Mouse (Mus musculus) embryo, embryonic 11 days (tissue): ENCODE data around the gene Gm14137.

ENCODE experiments used
- DNase-seq: peaks from one replicate; pipeline ENCODE4 v3.0.0-alpha.2; 2015

The Gm14137 gene

DNA sequence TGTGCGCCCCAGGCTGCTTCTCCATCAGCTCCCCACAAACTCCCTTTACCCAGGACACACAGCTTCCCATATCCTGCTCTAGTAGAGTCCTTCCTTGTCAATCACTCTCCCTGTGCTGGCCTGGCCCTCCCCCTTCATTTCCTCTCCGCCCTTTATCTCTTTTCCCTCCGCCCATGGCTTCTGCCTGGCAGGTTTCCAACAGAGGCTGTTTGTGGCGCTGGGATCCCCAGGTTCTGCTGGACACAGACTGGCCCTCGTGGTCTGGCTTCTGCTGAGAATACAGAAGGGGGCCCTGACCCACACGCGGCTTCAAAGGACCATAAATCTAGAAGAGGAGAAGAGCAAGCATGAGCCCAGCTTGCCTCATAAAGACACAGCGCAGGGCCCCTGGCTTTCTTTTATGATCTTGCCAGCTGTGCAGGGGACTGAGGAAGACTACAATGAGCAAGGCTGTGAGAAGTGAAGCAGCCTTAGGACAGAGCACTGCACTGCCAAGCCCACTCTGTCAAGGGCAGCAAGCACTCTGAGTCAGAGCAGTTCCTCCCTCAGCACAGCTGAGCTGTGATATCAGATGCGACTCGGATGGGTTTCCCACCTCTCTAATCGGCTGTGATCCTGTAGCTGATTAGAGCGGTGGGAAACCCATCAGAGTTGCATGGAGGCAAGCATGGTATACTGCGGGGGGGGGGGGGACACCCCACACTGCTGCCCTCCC lies 1.3 kb upstream of the Gm14137 start:
- peak; percentile 53 for DNase-seq

DNA sequence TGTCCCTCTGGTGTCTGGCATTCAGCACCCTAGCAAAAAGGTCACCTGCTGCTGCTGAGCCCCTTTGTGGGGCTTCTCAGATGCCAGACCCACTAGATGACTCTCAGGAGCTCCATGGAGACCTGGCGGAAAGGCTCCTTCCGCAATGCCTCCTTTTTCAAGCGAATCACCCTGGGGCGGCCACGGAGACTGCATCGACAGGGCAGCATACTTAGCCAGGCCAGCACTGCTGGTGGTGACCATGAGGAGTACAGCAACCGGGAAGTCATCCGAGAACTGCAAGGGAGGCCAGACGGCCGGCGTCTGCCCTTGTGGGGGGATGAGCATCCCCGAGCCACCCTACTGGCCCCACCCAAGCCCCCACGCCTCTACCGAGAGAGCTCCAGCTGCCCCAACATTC lies 557 bp downstream of the Gm14137 start:
- no peak for DNase-seq

DNA sequence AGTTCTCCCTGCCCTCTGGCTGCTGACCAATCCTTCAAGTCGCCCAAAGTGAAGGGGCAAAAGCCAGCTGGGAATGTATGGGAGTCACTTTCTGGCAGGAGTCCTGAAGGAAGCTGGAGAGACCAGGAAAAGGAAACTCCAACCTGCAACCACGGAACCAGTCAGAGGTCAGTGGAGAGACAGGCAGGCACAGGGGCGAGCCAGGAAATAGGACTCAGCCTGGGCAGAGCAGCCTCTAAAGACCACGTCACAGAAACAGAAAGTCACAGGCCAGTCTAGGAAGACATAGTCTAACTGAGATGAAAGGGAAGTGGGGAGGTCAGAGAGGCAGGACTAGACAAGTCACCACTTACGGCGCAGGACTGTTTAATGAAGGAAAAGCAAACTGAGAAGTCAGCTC lies 1.3 kb downstream of the Gm14137 start:
- no peak for DNase-seq

DNA sequence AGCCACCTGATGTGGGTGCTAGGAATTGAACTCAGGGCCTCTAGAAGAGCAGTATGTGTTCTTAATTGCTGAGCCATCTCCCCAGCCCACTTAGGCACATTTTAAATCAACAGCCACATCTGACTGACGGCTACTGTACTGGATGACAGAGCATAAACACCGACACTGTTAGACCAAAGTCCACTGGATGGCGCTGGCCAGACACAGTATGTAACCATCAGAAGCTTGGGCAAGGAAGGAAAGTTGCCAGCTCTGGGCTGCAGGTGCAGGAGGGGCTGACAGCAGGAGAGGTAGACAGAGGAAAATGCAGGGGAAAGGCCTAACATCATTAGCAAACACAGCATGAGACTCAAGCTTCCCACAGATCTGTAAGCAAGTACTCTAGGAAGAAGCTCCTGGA lies 2.5 kb downstream of the Gm14137 start:
- no peak for DNase-seq

DNA sequence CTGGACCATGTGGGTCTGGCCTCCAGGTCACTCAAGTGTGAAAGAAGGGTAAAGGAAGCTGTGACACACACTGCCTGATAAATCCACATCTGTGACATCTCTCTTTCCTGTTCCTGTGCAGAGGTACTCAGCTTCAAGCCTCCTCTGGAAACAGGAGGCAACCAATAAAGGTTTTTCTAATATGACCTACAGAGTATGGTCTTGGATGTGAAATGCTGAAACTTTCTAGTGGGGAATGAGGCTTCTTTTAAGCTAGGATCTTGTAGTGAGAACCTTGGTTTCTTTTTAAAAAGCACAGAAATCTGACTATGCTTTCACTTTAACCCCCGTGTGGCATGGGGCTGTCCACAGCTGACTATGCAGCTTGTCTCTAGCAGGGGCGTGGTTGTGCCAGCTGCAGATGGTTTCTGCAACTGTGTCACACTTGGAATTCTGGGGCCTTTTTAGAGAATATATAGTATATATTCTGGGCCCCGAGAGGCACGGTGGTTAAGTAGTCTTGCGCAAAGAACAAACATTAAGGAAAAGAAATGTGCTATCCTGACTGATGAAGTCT lies 3.2 kb downstream of the Gm14137 start:
- DNase-seq: no peak

DNA sequence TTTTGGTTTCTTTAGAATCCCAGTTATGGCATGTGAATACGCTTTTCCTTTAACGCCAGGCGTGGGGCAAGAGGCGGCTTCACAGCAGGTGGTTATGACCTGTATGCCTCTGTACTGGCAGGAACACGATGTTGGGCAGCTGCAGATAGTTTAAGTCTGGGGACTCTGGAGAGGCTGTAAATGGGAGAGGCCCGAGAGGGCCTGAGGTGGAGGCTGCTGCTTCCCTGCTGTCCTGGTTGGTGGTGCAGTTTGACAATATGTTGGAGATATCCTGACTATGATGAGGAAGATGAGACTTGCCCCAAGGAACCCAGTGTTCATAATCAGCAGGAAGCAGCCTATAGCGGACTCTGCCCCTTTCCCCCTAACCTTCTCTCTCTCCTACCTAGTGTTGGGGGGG lies 8.6 kb downstream of the Gm14137 start:
- DNase-seq: no peak

DNA sequence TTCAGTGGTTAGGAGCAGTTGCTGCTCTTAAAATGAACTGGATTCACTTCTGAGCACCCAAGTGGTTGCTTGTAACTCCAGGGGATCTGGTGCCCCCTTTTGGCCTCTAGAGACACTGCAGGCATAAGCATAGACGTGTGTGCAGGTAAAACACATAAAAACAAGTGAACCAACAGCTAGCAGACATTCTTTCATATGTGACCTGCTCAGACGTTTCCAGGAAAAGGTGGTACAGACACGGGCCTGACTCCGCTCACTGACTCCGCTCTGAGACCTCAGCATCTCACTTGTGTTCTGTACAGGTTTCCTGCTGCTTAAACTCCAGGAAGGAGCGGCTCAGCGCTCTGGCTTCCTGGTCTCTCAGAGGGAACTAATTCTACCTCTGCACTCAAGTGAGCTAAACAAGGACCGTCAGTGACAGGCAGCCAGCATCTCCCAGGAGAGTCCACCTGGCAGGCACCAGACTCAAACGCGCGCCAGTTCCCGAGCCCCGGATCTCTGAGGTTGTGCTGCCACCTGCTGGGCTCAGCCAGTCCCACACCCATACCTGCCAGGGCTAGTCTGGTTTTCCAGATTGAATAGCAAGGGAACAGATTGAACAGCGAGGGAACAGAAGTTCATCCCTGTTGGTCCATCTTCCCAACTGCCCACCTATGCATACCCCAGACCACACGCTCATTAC lies 14.9 kb downstream of the Gm14137 start:
- peak; percentile 87 for DNase-seq

DNA sequence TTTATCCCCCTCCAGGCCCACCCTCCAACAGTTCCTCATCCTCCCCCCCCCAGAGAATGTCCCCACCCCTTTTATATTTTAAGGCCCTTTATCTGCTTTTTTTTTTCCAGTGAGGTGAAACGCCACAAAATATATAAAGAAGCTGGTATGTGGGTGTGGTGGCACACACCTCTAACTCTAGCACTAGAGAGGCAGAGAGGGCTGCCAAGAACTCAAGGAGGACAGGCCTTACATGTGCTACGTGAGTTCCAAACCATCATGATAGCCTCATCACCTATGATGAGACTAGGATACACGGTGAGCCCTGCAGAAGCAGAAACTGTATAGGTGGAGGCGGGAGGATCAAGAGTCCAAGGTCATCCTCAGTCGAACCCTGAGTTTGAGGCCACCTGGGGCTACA lies 16.7 kb downstream of the Gm14137 start:
- DNase-seq: no peak

DNA sequence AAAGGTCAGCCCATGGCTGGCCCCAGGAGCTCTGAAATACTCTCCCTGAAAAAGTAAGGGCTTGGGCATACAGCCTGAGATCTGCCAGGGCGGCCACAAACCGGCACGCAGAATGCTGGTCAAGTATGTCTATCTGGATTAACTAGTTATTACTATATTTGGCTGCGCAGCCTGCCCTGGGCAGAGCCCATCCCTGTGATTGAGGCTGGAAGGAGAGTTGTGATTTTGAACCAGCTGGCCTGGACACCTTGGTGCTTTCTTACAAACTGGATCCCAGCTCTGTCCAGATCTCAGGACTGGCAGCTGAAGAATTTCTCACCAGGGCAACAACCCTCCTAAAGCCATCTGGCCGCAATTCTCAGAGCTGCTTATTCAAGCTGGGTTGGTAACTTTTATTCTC lies 19.8 kb downstream of the Gm14137 start:
- DNase-seq: no peak

DNA sequence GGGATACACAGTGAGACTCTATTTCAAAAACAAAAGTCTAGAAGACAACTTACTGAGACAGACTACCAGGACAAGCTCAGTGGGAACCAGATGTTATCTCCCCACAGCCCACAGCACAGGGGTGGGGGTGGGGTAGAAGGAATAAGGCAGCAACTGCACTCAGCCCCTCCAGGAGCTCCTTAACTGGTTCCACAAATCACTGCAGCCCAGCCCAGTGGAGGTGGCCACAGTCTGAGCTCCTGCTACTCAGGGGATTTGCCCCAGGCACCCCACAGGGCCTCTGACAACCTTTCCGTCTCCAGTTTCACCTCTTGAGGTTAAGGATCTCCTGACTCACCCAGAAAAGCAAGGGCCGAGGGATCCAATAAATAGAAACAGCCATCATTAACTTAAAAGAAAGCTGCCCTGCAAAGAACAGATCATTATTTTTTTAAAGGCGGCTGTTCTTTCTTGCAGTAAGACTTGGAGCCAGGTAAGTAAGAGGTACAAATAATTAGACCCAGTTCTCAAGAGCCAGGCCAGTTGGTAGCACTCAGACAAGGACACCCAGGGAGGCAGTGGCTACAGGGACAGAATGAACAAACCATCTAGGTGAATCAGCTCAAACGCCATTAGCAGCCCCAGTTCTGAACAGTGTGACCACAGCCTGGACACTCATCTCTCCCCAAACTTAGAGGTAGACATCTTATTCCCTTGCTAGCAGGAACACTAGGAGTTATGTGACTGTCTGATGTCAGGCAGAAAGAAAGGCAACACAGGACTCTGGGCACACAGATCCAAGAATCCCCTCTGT lies 22.2 kb downstream of the Gm14137 start:
- peak; percentile 47 for DNase-seq

DNA sequence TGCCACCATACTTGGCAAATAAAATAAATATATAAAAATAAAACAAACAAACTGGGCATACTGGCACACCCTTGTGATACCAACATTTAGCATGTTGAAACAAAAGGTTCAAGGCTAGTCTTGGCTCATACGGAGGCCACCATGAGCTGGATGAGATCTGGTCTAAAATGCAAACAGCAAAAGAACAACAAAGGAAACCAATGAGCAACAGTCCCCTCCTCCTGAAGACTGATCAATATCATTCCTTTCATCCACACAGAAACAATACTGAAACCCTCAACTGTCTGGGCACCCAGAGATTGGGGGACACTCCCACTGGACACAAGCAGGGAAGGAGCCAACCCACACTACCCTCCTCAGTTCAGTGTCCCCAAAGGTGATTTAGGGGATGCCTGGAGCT lies 23.2 kb downstream of the Gm14137 start:
- DNase-seq: no peak

DNA sequence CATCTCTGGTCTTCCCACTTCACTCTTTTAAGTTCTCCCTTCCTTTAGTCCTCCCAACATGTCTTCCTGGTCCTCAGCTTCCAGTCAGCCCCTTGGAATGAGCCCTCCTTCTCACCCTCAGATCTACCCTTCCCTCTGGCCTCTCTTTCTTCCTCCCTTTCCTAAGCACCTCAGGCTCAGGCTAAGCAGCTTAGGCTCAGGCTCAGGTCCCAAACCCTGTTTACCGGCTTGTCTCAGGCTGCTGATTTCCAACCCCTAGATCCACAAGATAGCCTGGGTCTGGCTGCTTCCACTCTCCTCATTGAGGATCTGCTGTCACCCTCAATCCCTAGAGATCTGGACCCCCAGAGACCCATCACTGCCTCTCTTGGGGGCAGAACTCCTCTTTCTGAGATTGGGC lies 23.7 kb downstream of the Gm14137 start:
- DNase-seq: no peak

DNA sequence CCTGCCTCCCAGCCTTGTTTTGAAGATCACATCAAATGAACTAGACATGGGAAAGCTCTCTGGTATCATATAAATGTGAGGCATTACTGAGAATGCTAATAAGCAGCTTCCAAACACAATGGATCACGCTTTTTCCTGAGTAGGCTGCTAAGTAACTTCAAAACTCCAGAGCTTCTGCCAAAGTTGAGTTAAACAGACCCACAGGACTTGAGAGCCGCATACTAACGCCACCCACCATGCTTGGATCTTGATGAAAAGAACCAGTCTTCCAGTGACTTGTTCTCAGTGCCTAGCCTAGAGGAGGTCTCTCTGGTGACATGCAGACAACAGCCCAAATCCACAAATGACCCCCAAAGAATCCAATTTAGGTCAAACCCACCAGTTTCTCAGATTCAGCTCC lies 24.6 kb downstream of the Gm14137 start:
- no peak for DNase-seq

DNA sequence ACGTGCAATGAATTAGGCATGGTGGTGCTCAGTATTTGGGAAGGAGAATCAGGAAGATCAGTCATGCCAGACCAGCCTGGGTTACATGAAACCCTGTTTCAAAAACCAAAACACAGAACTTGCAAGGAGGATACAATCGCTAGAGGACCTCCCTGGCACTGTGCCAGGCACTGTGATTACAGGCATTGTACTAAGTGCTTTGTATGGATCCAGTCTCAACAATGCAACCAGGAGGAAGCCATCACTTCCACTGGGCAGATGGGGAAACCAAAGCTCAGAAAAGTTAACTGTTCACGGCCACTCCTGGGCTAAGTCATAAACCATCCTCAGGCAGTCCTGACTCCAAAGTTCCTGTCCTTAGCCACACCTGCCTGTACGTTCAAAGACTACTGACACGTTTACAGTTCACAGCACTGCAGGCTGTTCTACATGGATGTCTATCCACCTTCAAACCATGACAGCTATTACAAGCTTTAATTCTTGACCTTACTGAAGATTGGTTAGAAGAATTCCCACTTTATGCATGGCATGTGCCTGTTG lies 28.7 kb downstream of the Gm14137 start:
- peak; percentile 17 for DNase-seq

DNA sequence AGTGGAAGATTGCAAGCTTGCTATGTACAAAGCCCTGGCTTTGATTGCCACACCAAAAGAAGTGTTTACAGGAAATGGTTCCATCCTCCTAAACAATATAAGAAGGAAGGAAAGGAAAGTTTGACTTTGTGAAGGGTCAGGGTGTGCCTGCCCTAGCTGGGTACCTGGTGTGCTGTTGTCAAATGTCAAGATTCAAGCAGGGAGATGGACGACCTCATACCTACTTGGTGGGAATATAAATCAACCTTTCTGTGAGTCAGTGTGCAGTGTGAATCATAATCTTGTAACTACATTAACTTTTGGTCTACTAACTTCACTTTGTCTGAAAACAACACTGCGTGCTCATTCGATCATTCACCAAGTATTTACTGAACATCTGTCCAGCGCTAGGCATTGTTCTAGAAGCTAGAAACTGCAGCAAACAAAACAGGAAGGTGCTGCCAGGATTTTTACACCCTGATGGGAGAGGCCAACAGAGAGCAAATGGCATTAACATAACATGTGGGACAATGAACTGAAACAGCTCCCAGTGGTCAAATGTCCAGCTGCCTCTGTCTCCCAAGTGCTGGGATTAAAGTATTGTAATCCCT lies 29.7 kb downstream of the Gm14137 start:
- DNase-seq: no peak

DNA sequence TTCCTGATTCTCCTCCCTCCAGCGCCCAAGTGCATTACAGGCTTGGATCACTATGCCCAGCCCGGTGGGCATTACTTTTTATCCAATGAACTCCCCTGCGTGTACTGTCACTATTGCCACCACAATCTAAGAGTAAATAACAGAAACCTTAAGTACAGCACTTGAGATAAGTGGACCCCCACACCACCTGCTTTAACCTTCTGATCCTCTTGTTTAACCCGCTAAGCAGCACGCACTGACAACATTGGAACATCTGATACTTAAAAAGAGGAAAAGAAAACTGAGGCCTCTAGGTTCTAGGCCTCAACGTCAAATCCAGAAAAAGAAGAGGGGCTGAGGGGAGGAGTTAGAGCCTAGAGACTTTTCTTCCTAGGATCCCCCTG lies 33.6 kb downstream of the Gm14137 start:
- peak; percentile 8 for DNase-seq

DNA sequence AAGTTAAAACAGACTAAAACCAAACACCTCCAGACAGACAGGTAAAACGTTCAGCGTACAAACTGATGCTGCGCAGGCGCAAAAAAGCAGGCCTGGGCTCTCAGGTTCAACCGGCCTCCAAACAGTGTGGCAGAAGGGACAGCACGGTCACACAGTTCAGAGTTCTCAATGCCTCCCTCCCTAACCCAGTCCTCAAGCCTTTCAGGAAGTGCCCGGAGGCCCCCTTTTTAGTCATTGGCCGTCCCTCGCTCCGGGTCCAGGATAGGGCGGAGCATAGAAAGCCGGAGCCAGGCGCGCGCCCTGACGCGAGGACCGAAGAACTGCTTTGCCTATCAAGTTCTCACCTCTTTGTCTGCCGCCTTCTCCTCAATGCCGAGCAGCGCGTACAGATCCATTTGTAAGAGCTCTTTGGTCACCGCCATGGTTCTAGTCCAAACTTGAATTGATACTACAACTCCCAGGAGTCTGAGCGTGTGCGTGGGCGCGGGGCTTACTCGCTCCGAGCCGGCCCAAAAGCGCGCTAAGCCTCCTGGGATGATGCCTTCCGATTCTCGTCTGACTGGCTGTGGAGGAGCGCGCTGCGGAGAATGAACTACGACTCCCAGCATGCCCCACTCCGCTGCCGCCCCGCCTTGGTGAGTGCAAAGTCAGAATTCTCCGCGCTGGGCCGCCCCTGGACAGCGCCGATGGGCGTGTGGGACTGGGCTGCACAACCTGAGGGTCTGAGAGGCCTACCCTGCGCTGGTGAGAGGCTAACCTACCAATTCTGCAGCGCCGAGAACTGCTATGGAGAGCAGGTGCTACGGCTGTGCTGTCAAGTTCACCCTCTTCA lies 34.3 kb downstream of the Gm14137 start, which contains the start of the genes Zfyve19 and Dnajc17:
Gene Zfyve19, plus strand, starts transcription at position 274 of the 832 bp plus-strand sequence.
Gene Dnajc17, minus strand, starts transcription at position 452 of the 832 bp plus-strand sequence.
- DNase-seq: peak; percentile 99

DNA sequence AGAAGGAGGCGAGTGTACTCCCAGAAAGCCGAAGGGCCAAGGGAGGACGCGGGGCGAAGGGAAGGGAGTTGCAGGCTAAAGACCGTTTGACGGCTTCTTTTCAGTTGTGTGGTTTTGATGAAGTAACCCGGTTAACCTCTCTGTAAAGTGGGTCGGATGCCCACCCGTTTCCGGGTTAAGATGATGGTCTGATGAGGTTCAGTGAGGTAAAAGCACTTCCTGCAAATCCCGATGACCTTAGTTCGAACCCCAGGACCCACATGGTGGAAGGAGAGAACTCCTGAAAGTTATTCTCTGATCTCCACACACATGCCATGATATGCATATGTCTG lies 34.8 kb downstream of the Gm14137 start:
- no peak for DNase-seq
